Mouse (Mus musculus) heart, adult 2 months (tissue): Measurements from ENCODE around the gene Cep72.

Experiments used
- CTCF ChIP-seq: fragments of 200-600 bp; IDR thresholded peaks from 2 replicates; pipeline ENCODE4 v1.8.1; 2022; ENCODE audit warnings: antibody characterized with exemption, mild to moderate bottlenecking, moderate library complexity
- POLR2A ChIP-seq: fragments of 200-500 bp; IDR thresholded peaks from 2 replicates; pipeline ENCODE4 v1.6.1; 2011; ENCODE audit warnings: mild to moderate bottlenecking, low read depth, low read length, control low read depth; ENCODE audit not compliant: insufficient read depth

DNA sequence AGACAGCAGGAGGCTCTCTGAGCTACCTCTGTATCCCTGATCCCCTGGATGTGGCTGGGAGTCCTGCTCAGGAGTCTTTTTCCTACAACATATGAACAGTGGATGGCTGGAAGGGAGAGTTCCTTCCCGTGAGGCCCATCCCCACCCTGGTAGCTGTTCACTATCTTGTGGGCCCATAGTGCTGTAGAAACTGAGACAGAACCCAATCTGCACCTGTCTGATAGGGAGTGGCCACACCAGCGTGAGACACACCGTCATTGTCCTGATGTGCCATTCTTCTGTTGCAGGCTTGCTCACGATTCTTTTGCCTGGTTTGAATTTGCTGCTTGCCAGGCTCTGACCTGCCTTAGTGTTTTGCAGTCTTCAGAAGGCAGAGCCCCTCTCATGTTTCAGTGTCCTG is 44.7 kb downstream of the Cep72 start:
- TF ChIP-seq POLR2A (no peak), CTCF (no peak)
